Mouse (Mus musculus) right cerebral cortex, postnatal 14 days (tissue): ENCODE measurements around the gene Scn1a.

Experiments used
- DNase-seq: peaks from one replicate; pipeline ENCODE4 v3.0.0; 2022

Scn1a gene

GRCm38 (mm10) chr2:66440711-66441110 is at the start of gene Scn1a:
TSS of gene Scn1a (minus strand) at chr2:66440840.
- DNase-seq = no peak

- DNase-seq = no peak
Observed at GRCm38 (mm10) chr2:66478395-66478794, 37.8 kb upstream of the Scn1a start.

- DNase-seq = no peak
Observed at GRCm38 (mm10) chr2:66473181-66473822, 32.7 kb upstream of the Scn1a start.

GRCm38 (mm10) chr2:66465484-66465883 is 24.8 kb upstream of the Scn1a start:
- DNase-seq = no peak

- DNase-seq = no peak
Observed at GRCm38 (mm10) chr2:66464874-66465458, 24.3 kb upstream of the Scn1a start.

GRCm38 (mm10) chr2:66463916-66464315 is 23.3 kb upstream of the Scn1a start:
- no peak for DNase-seq

- DNase-seq = no peak
Observed at GRCm38 (mm10) chr2:66462458-66462857, 21.8 kb upstream of the Scn1a start.

- DNase-seq = peak; percentile 21
Observed at GRCm38 (mm10) chr2:66439764-66440471, 722 bp downstream of the Scn1a start.

- no peak for DNase-seq
Observed at GRCm38 (mm10) chr2:66436286-66436685, 4.4 kb downstream of the Scn1a start.

GRCm38 (mm10) chr2:66409740-66410290 is 30.8 kb downstream of the Scn1a start:
- DNase-seq = peak; percentile 38

GRCm38 (mm10) chr2:66408899-66409739 is 31.5 kb downstream of the Scn1a start:
- DNase-seq = peak; percentile 58

- DNase-seq = no peak
Observed at GRCm38 (mm10) chr2:66408456-66408855, 32.2 kb downstream of the Scn1a start.

GRCm38 (mm10) chr2:66392586-66392985 is 48.1 kb downstream of the Scn1a start:
- DNase-seq = no peak

- no peak for DNase-seq
Observed at GRCm38 (mm10) chr2:66367957-66368356, 72.7 kb downstream of the Scn1a start.

GRCm38 (mm10) chr2:66350590-66350989 is 90.0 kb downstream of the Scn1a start:
- DNase-seq = no peak

GRCm38 (mm10) chr2:66346622-66347021 is 94.0 kb downstream of the Scn1a start:
- DNase-seq = no peak

GRCm38 (mm10) chr2:66346181-66346580 is 94.5 kb downstream of the Scn1a start:
- DNase-seq = no peak

- peak; percentile 5 for DNase-seq
Observed at GRCm38 (mm10) chr2:66337406-66337805, 103.2 kb downstream of the Scn1a start.

GRCm38 (mm10) chr2:66336396-66336795 is 104.2 kb downstream of the Scn1a start:
- no peak for DNase-seq

- DNase-seq = no peak
Observed at GRCm38 (mm10) chr2:66272551-66272950, 168.1 kb downstream of the Scn1a start.

GRCm38 (mm10) chr2:66256220-66257131 is 184.2 kb downstream of the Scn1a start, which contains the start of gene Ttc21b:
TSS of gene Ttc21b (minus strand) at chr2:66256617.
- peak; percentile 98 for DNase-seq

- DNase-seq = no peak
Observed at GRCm38 (mm10) chr2:66244013-66244412, 196.6 kb downstream of the Scn1a start.
